Mouse (Mus musculus) bone marrow macrophage, adult 2 months (primary cell): ENCODE results near the gene Npffr2.

ENCODE experiments used
- CTCF ChIP-seq: IDR thresholded peaks from 2 replicates; pipeline ENCODE4 v1.5.1; 2012; ENCODE audit warnings: low read depth, mild to moderate bottlenecking, low read length, moderate library complexity
- POLR2A ChIP-seq: IDR thresholded peaks from 2 replicates; pipeline ENCODE4 v1.6.1; 2012; ENCODE audit warnings: mild to moderate bottlenecking, low read depth, low read length, borderline replicate concordance

GRCm38 (mm10) chr5:89542472-89542871 is 15.2 kb downstream of the Npffr2 start:
- TF ChIP-seq CTCF (no peak), POLR2A (no peak)
